Comparison of ENCODE assay signal across 15 mouse cellular contexts in the genomic region with DNA sequence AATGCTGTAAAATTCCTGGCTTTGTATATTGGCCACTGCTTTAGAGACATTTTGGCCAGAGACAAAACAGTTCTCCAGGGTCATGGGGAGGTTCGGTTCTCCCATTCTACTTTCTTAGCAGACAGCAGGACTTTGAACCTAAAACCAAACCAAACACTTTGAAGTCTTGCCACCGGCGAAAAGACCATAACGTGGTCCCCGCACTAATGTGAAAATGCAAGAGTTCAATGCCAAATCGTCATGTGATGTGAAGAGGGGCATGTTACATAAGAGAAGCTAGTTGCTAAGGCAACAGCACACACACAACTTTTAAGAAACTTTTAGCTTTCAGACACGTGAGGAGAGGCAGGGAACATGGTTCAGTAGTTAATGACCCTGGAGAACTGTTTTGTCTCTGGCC. TPM values are rescaled to one million over a fixed set of nuclear protein-coding genes. Genes with fewer than 3 reads are reported as not detected.
A peak's percentile ranks its signal among the peaks of the same experiment; 100 is the strongest.
DNase-seq lines count a peak whose midpoint lies in the region; ATAC-seq and TF ChIP-seq lines count a peak whose summit lies in the region.
"Had no signal": no experiment of that assay in that cellular context is flagged by ENCODE, and none has a peak within 500 bp of the region (broad histone marks: within the 10 kb centered on the region; RNA-seq: fewer than 3 reads in every experiment).

No protein-coding gene starts in this region.

- H3K27ac ChIP-seq in kidney, embryonic 14.5 days (ENCODE audit: low read depth, low read length) = peak overlapping the region; percentile 81
- H3K27ac ChIP-seq in limb, embryonic 13.5 days = peak overlapping the region; percentile 39; the same call in 1 of the 2 replicates
- H3K27ac ChIP-seq in layer of hippocampus, adult 2 months = no peak overlapping the region
- H3K27ac ChIP-seq in hindbrain, postnatal 0 days = no peak overlapping the region
- H3K27ac ChIP-seq: liver, embryonic 15.5 days; neural tube, embryonic 13.5 days had no signal

- H3K4me1 ChIP-seq in kidney, embryonic 14.5 days (ENCODE audit: control insufficient read depth, insufficient read depth, low read length) = peaks cover 39% of the 10 kb centered on the region
- peaks cover 47% of the 10 kb centered on the region for H3K4me1 ChIP-seq in limb, embryonic 13.5 days
- H3K4me1 ChIP-seq in hindbrain, postnatal 0 days (ENCODE audit: insufficient read depth, low read length) = peaks cover 19% of the 10 kb centered on the region; the same call in 1 of the 2 replicates
- H3K4me1 ChIP-seq: liver, embryonic 15.5 days had no signal

- DNase-seq in adrenal gland, postnatal 14 days = peak; percentile 50
- DNase-seq in adrenal gland, postnatal 25 days = no peak
- peak; percentile 60 for DNase-seq in brain, adult 2 months (ENCODE audit: low read depth, low spot score)
- DNase-seq in layer of hippocampus, adult 2 months (ENCODE audit: low spot score in 2 of 2) = no peak
- no peak for DNase-seq in hindbrain, postnatal 0 days (ENCODE audit: low spot score)
- DNase-seq: cerebellum, postnatal 10 days; gastrocnemius, postnatal 36 days; thymus, adult 2 months had no signal

- TF ChIP-seq CTCF in layer of hippocampus, adult 2 months (conservative IDR thresholded peaks at IDR 0.05) = no peak
- no peak for TF ChIP-seq CTCF in hindbrain, postnatal 0 days (IDR thresholded peaks at IDR 0.05; ENCODE audit: low read depth)

- H3K9ac ChIP-seq in kidney, embryonic 14.5 days (ENCODE audit: low read depth, low read length) = no peak overlapping the region
- no peak overlapping the region for H3K9ac ChIP-seq in limb, embryonic 13.5 days
- no peak overlapping the region for H3K9ac ChIP-seq in hindbrain, postnatal 0 days (replicated peaks; ENCODE audit: low read length)
- H3K9ac ChIP-seq: heart, embryonic 12.5 days; liver, embryonic 15.5 days; neural tube, embryonic 13.5 days had no signal

- no peak overlapping the region for H3K4me3 ChIP-seq in kidney, embryonic 14.5 days (ENCODE audit: low read length)
- H3K4me3 ChIP-seq in limb, embryonic 13.5 days = no peak overlapping the region
- no peak overlapping the region for H3K4me3 ChIP-seq in layer of hippocampus, adult 2 months
- H3K4me3 ChIP-seq in hindbrain, postnatal 0 days (ENCODE audit: low read length) = no peak overlapping the region
- H3K4me3 ChIP-seq: erythroblast, embryonic 14.5 days; heart, embryonic 12.5 days; liver, embryonic 15.5 days; neural tube, embryonic 13.5 days had no signal

- no peak overlapping the region for H3K4me2 ChIP-seq in kidney, embryonic 14.5 days (replicated peaks; ENCODE audit: low read depth, low read length)
- no peak overlapping the region for H3K4me2 ChIP-seq in limb, embryonic 13.5 days (replicated peaks)
- no peak overlapping the region for H3K4me2 ChIP-seq in hindbrain, postnatal 0 days (ENCODE audit: low read depth, low read length)
- H3K4me2 ChIP-seq: heart, embryonic 12.5 days; liver, embryonic 15.5 days; neural tube, embryonic 13.5 days had no signal

- H3K36me3 ChIP-seq in kidney, embryonic 14.5 days (ENCODE audit: control insufficient read depth, insufficient read depth, low read length) = no peaks in the 10 kb centered on the region
- no peaks in the 10 kb centered on the region for H3K36me3 ChIP-seq in limb, embryonic 13.5 days
- H3K36me3 ChIP-seq in hindbrain, postnatal 0 days (ENCODE audit: insufficient read depth, low read length) = no peaks in the 10 kb centered on the region
- H3K36me3 ChIP-seq: heart, embryonic 12.5 days; liver, embryonic 15.5 days; neural tube, embryonic 13.5 days had no signal

- H3K27me3 ChIP-seq in kidney, embryonic 14.5 days (ENCODE audit: control insufficient read depth, insufficient read depth, low read length) = no peaks in the 10 kb centered on the region
- no peaks in the 10 kb centered on the region for H3K27me3 ChIP-seq in limb, embryonic 13.5 days
- no peaks in the 10 kb centered on the region for H3K27me3 ChIP-seq in hindbrain, postnatal 0 days (ENCODE audit: insufficient read depth, low read length)
- H3K27me3 ChIP-seq: heart, embryonic 12.5 days; neural tube, embryonic 13.5 days had no signal

- ATAC-seq in kidney, embryonic 14.5 days (ENCODE audit: low FRiP score, low TSS enrichment) = no peak
- ATAC-seq in limb, embryonic 13.5 days (ENCODE audit: low FRiP score, low read depth) = no peak
- no peak for ATAC-seq in monocyte, adult 5-6 weeks (replicated peaks; ENCODE audit: insufficient number of reproducible peaks, low FRiP score, low TSS enrichment, poor library complexity, severe bottlenecking)
- no peak for ATAC-seq in hindbrain, postnatal 0 days

- WGBS in kidney, embryonic 14.5 days = 63% methylated on average over 7 of the region's 7 CpGs
- 53% methylated on average over 7 of the region's 7 CpGs for WGBS in limb, embryonic 13.5 days
- WGBS in hindbrain, postnatal 0 days = 61% methylated on average over 7 of the region's 7 CpGs

- H3K9me3 ChIP-seq in kidney, embryonic 14.5 days (ENCODE audit: control insufficient read depth, low read length) = no peaks in the 10 kb centered on the region
- H3K9me3 ChIP-seq in limb, embryonic 13.5 days = no peaks in the 10 kb centered on the region
- no peaks in the 10 kb centered on the region for H3K9me3 ChIP-seq in hindbrain, postnatal 0 days (ENCODE audit: low read length)
- H3K9me3 ChIP-seq: heart, embryonic 12.5 days; liver, embryonic 15.5 days; neural tube, embryonic 13.5 days had no signal

RNA-seq across cellular contexts. Expression of a gene that starts 17.0 kb away (rescaled TPM):
- 0.48 and 0.98 TPM in 2 replicates for total RNA-seq in adrenal gland, postnatal 14 days (2021)
- total RNA-seq in adrenal gland, postnatal 25 days (2021) = 0.33 and 0.38 TPM in 2 replicates
- polyA plus RNA-seq in kidney, embryonic 14.5 days (2014; fragmentation: Nextera tagmentation; extraction: Ambion mirVana) = 0.91 and 1.1 TPM in 2 replicates
- polyA plus RNA-seq in limb, embryonic 13.5 days (2015; fragmentation: Nextera tagmentation; extraction: Ambion mirVana) = 0.83 and 1.5 TPM in 2 replicates
- total RNA-seq in layer of hippocampus, adult 2 months (2021) = under 1 TPM; 0.49 to 0.93 TPM
- 0.48 to 2.4 TPM (median 0.64 TPM) in 3 replicates for total RNA-seq in monocyte, adult 5-6 weeks (2017)
- 1.0 and 1.2 TPM in 2 replicates for total RNA-seq in hindbrain, postnatal 0 days (2014; rRNA removed)
- 0.89 and 1.4 TPM in 2 replicates for polyA plus RNA-seq in hindbrain, postnatal 0 days (2015; fragmentation: Nextera tagmentation; extraction: Ambion mirVana)

RNA-seq across cellular contexts. Expression of a gene that starts 19.1 kb away (rescaled TPM):
- 79.0 and 79.8 TPM in 2 replicates for total RNA-seq in adrenal gland, postnatal 14 days (2021)
- 67.8 and 70.3 TPM in 2 replicates for total RNA-seq in adrenal gland, postnatal 25 days (2021)
- polyA plus RNA-seq in kidney, embryonic 14.5 days (2014; fragmentation: Nextera tagmentation; extraction: Ambion mirVana) = 46.6 and 50.2 TPM in 2 replicates
- 35.7 and 45.4 TPM in 2 replicates for polyA plus RNA-seq in limb, embryonic 13.5 days (2015; fragmentation: Nextera tagmentation; extraction: Ambion mirVana)
- 10 to 100 TPM; 85.4 to 91.3 TPM for total RNA-seq in layer of hippocampus, adult 2 months (2021)
- total RNA-seq in monocyte, adult 5-6 weeks (2017) = 15.0 to 31.5 TPM (median 22.9 TPM) in 3 replicates
- 103 and 125 TPM in 2 replicates for total RNA-seq in hindbrain, postnatal 0 days (2014; rRNA removed)
- 46.1 and 50.7 TPM in 2 replicates for polyA plus RNA-seq in hindbrain, postnatal 0 days (2015; fragmentation: Nextera tagmentation; extraction: Ambion mirVana)

RNA-seq across cellular contexts. Expression of a gene that starts 25.6 kb away (rescaled TPM):
- 5.0 and 6.5 TPM in 2 replicates for total RNA-seq in adrenal gland, postnatal 14 days (2021)
- 7.8 and 10.7 TPM in 2 replicates for total RNA-seq in adrenal gland, postnatal 25 days (2021)
- 3.2 and 4.4 TPM in 2 replicates for polyA plus RNA-seq in kidney, embryonic 14.5 days (2014; fragmentation: Nextera tagmentation; extraction: Ambion mirVana)
- polyA plus RNA-seq in limb, embryonic 13.5 days (2015; fragmentation: Nextera tagmentation; extraction: Ambion mirVana) = 5.1 and 5.2 TPM in 2 replicates
- total RNA-seq in layer of hippocampus, adult 2 months (2021) = 10 to 100 TPM in 1 of 2 experiments, 1 to 10 TPM in 1; 8.3 to 10.6 TPM
- 3.0 to 8.9 TPM (median 3.5 TPM) in 3 replicates for total RNA-seq in monocyte, adult 5-6 weeks (2017)
- total RNA-seq in hindbrain, postnatal 0 days (2014; rRNA removed) = 6.7 and 15.3 TPM in 2 replicates
- polyA plus RNA-seq in hindbrain, postnatal 0 days (2015; fragmentation: Nextera tagmentation; extraction: Ambion mirVana) = 1.8 and 1.9 TPM in 2 replicates

Comparison
In these comparisons a context has a peak if more than half of its experiments do, and no peak if none do; other contexts are left out.
1. DNase-seq: peak in adrenal gland, postnatal 14 days (single experiment) and brain, adult 2 months (single experiment); none in adrenal gland, postnatal 25 days (single experiment), layer of hippocampus, adult 2 months (0 of 2) and hindbrain, postnatal 0 days (single experiment).
2. H3K27ac ChIP-seq: peak in kidney, embryonic 14.5 days (single experiment) and limb, embryonic 13.5 days (single experiment); none in layer of hippocampus, adult 2 months (single experiment) and hindbrain, postnatal 0 days (single experiment).